Mouse (Mus musculus) adrenal gland, adult 2 months (tissue): ENCODE results near the gene Magi2. TPM values are rescaled to one million over a fixed set of nuclear protein-coding genes. Genes with fewer than 3 reads are reported as not detected.
A peak's percentile ranks its signal among the peaks of the same experiment; 100 is the strongest.
"Not testable (repeated sequence)": the region's sequence is repeated elsewhere in the genome, so short reads cannot be mapped to it uniquely, and the experiment has no call there.

Experiments used
- DNase-seq: peaks from one replicate; pipeline ENCODE4 v3.0.0; 2021
- polyA plus RNA-seq: library from polyadenylated mRNA; depleted of rRNA; stranded (reverse); fragments of >200 nt; gene quantifications from 2 replicates; pipeline ENCODE4 v1.2.3, GENCODE M21; 2012
- total RNA-seq, 2 experiments: library from RNA; stranded (reverse); gene quantifications; 2 replicates each; pipeline ENCODE4 v1.2.3; 2021

Magi2 gene
- total and polyA plus RNA-seq, 3 experiments = 4.5 to 7.3 (median 6.7) TPM

- DNase-seq = not testable (repeated sequence)
These were observed 1479.8 kb downstream of the Magi2 start for GRCm38 (mm10) chr5:20706322-20707282.

GRCm38 (mm10) chr5:20710845-20711244, 1484.0 kb downstream of the Magi2 start:
- DNase-seq = not testable (repeated sequence)

GRCm38 (mm10) chr5:20714619-20715018, 1487.8 kb downstream of the Magi2 start:
- DNase-seq = not testable (repeated sequence)

DNA sequence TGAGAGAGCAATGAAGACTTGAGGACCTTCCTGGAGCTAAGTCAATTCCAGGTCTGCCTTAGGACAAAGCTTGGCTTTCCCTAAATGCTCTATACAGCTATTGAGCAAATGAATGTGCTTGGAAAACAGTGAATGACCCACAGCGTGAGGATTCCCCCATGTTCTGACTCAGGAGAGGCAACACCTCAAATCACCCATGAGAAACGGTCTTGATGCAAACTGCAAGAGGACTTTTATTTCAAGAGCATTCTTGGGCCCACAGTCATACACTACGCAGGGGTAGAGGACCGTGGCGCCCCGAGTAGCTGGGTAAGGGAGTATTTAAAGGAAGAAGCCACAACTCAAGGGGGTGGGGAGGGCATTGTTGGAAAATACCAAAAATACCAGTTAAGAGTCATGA, 1489.1 kb downstream of the Magi2 start:
- not testable (repeated sequence) for DNase-seq

- peak; percentile 22 for DNase-seq
These were observed 1493.5 kb downstream of the Magi2 start for GRCm38 (mm10) chr5:20720201-20720900.

- not testable (repeated sequence) for DNase-seq
These were observed 1496.4 kb downstream of the Magi2 start for GRCm38 (mm10) chr5:20723226-20723625.

DNA sequence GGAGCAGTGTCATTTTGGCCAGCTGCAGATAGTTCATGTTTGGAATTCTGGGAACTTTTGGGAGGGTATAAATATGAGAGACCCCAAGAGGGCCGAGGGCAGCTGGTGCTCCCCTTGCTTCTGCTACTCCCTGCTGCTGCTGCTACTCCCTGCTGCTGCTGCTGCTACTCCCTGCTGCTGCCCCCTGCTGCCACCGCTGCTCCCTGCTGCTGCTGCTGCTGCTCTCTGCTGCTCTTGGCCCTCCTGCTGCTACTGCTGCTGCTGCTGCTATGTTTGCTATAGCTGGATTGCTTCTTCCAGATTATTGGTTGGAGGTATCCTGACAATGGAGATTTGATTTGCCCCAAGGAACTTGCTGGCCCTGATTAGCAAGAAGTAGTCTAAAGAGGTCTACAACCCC, 1512.0 kb downstream of the Magi2 start:
- no peak for DNase-seq

- DNase-seq = no peak
These were observed 1514.4 kb downstream of the Magi2 start for GRCm38 (mm10) chr5:20741193-20741592.

DNA sequence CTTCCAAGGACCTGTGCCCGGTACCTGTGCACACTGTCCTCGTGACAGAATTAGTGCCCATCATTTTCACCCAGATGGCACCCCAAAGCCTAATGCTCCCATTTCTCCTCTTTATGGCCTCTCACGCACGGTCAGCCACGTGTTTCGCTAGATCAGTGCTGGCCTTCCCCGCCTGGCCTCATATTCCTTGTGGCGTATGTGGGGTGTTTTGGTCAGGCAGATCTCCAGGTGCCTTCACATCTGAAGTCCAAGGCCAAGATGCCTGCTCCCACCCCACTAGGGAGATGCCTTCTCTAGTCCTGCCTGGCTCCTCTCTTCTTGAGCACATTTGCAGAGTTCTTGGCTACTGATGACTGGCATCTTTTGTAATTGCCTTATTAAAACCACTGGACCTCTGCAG, 1515.1 kb downstream of the Magi2 start:
- no peak for DNase-seq

DNA sequence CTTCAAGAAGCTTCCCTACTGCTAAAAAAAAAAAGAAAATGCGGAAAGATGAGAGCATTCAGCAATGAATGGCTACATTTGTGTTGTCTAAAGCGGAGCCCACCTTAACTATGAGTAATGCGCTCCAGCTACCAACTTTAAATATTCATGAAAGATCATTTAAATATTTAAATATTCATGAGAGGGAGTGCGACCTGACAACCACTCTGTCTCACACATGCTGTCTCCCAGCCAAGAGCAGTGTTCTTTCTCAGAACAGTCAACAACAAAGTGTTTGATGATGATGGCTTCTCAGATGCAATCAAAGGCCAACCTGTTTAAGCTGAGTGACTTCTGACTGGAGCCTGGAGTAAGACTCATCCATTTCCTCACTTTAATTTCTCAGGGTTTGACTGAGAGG, 1521.3 kb downstream of the Magi2 start:
- no peak for DNase-seq

DNA sequence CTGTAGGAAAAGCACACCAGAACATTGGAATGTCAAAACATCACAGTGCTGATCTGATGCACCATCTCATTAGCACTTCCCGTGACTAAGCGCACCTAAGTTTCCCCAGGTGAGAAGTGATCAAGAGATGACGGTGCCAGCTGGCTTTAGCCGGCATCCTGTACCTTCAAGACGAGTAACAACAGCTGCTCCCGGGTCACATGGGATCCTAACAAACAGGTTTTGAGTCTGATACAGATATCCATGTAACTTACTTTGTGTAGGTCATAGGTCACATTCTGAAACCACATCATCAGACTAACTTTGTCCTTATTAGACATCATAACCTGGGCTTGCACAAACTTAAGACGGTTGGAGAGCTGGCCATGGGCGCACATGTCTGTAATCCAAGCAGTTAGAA, 1522.0 kb downstream of the Magi2 start:
- DNase-seq = no peak

DNA sequence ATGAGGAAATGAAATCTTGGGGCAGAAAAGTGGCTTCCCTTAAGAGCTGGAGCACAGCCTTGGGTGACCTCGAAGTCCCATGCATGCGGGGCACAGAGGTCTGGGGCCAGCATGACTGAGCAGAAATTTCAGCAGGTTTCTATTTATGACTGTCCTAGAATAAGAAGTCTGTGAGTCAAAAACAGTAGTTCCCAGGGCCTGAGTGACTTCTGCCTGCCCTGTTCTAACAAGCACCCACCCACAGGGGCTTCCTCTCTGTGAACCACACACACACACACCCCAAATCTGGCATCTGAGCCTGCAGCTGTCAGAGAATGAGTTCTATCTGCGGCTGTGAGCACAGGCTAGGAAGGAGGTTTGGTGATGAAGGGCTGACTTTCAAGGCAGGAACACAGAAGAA, 1522.7 kb downstream of the Magi2 start:
- no peak for DNase-seq

DNA sequence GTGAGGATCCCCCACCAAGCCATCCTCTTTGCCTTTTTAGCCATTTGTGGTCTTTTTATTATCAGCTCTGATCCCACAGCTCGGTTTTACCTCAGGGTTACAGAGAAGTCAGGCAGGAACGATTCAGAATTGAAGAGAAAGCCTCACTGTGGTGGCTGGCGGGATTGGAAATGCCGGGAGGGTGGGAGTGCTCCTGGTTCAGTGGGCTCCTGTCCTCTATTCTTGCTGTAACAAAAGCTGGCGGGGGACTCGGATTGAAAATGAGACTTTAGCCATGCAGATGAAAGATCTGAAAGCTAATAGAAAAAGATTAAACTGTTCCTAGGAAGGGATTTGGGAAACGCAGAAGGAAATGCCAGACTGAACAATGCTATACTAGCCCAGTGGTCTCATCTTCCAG, 1524.2 kb downstream of the Magi2 start:
- no peak for DNase-seq

GRCm38 (mm10) chr5:20751696-20752095, 1524.9 kb downstream of the Magi2 start:
- DNase-seq = no peak

- no peak for DNase-seq
These were observed 1526.3 kb downstream of the Magi2 start for GRCm38 (mm10) chr5:20753096-20753495.

DNA sequence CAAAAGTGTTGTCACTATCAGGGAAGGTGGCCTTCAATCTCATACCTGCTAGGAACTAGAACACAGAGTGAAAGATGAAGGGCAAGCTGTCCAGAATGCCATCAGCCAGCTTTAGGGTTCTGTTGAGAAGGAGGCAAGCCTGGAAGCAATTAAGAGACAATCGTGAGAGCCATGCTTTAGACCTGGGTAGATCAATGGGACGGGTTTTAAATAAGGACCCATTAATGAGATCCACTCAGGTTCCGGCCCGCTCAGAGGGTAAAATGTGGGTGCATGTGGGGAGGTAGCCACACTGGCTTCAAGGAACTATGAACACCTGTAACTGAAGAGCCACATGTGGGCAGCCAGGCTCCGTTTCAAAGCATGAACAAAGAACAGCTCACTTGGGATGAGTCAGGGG, 1527.1 kb downstream of the Magi2 start:
- DNase-seq = no peak
